Mouse (Mus musculus): Measurements from ENCODE around the gene Ovol1. TPM values are rescaled to one million over a fixed set of nuclear protein-coding genes. Genes with fewer than 3 reads are reported as not detected.

Ovol1 gene
- total and polyA plus RNA-seq, 3 experiments = not detected

DNA sequence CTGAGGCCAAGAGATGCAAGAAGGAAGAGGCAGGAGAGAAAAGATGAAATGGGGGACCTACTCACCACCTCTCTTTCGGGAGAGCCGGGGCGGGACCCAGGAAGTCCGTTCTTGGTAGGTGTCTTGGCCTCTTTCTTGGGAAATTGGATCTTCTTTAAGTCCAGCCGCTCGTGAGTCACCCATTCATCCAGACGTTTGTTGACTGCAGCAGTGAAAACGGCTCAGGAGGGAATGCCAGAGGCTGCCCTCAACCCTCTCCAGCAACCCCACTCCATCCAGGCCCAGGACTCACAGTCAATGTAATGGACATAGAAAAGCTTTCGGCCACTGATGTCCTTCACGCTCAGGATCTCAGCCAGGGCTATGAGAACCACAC is 48.7 kb upstream of the Ovol1 start:
- H3K4me1 ChIP-seq (ENCODE audit: control insufficient read depth in 1 of 2, insufficient read depth in 2 of 2) = peaks cover 10 to 23% of the 10 kb centered on the region in 2 experiments
- H3K27ac ChIP-seq (ENCODE audit: insufficient read depth, low read depth) = no peak overlapping the region
- H3K27me3 ChIP-seq (replicated peaks) = no peaks in the 10 kb centered on the region
- H3K4me3 ChIP-seq (replicated peaks in 1 of 3; ENCODE audit: low read depth in 2 of 3, low read length in 2 of 3, poor library complexity in 1 of 3) = peak overlapping the region; percentile 71 to 77 (median 72)
- peak overlapping the region; percentile 80 for H3K9ac ChIP-seq (ENCODE audit: insufficient read depth, low read depth)
- dilution Hi-C loops (cut with MboI; ENCODE audit: extremely low pct_ligation_motif_present, extremely low pct_unique_long_range_greater_than_20kb, low sequenced_read_pairs) (no loop called here), in situ Hi-C loops (cut with MboI; ENCODE audit: low pct_ligation_motif_present, low pct_unique_long_range_greater_than_20kb, low sequenced_read_pairs) (no loop called here)
- 0 out of 2 replicates have a peak, but pooled peaks cover 2% of the 10 kb centered on the region for H3K79me2 ChIP-seq (replicated peaks; ENCODE audit: control insufficient read depth, extremely low read depth, insufficient read depth, poor library complexity, severe bottlenecking)
- peaks cover 43 to 49% of the 10 kb centered on the region in 2 experiments for H3K36me3 ChIP-seq (replicated peaks in 1 of 2; ENCODE audit: control insufficient read depth in 1 of 2, insufficient read depth in 1 of 2, low read length in 1 of 2)
- DNase-seq (ENCODE audit: extremely low read depth) = no peak
- no peaks in the 10 kb centered on the region for H3K9me3 ChIP-seq (replicated peaks; ENCODE audit: low read length)
- H3K4me2 ChIP-seq (ENCODE audit: insufficient read depth, low read depth, poor library complexity, severe bottlenecking) = peak overlapping the region; percentile 39
- no peak for TF ChIP-seq POLR2A (IDR thresholded peaks at IDR 0.05; ENCODE audit: low read depth, low read length)

DNA sequence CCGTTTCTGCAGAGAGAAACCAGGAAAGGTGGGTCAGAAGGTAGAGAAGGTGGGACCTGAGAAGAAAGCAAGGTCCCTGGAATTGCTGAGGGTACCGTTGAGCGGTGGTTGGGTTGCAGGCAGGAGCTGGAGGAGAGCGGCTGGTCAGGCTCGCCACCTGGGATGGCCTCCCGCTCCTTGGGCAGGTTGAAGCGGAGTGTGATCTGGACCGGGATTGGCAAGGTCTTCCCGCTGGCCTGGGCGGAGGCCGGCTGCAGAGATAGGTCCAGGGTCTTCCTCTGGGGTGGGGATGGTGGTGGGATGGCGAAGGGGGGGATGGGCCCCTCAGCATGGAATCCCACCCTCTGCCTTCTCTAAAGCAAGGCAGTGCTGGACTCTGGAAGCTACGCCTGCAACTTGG is 48.3 kb upstream of the Ovol1 start:
- H3K79me2 ChIP-seq (replicated peaks; ENCODE audit: control insufficient read depth, extremely low read depth, insufficient read depth, poor library complexity, severe bottlenecking) = peaks cover 2% of the 10 kb centered on the region; the same call in 1 of the 2 replicates
- no peaks in the 10 kb centered on the region for H3K27me3 ChIP-seq (replicated peaks)
- in situ Hi-C loops (cut with MboI; ENCODE audit: low pct_ligation_motif_present, low pct_unique_long_range_greater_than_20kb, low sequenced_read_pairs) = no loop called here
- H3K36me3 ChIP-seq (replicated peaks in 1 of 2; ENCODE audit: control insufficient read depth in 1 of 2, insufficient read depth in 1 of 2, low read length in 1 of 2) = peaks cover 48 to 54% of the 10 kb centered on the region in 2 experiments
- peaks cover 10 to 27% of the 10 kb centered on the region in 2 experiments for H3K4me1 ChIP-seq (ENCODE audit: control insufficient read depth in 1 of 2, insufficient read depth in 2 of 2)
- no peaks in the 10 kb centered on the region for H3K9me3 ChIP-seq (replicated peaks; ENCODE audit: low read length)
- dilution Hi-C loops (cut with MboI; ENCODE audit: extremely low pct_ligation_motif_present, extremely low pct_unique_long_range_greater_than_20kb, low sequenced_read_pairs) = no loop called here
- H3K4me3 ChIP-seq (replicated peaks in 1 of 3; ENCODE audit: low read depth in 2 of 3, low read length in 2 of 3, poor library complexity in 1 of 3) = peak overlapping the region in 1 of 3 experiments; percentile 71
- no peak for DNase-seq (ENCODE audit: extremely low read depth)
- H3K9ac ChIP-seq (ENCODE audit: insufficient read depth, low read depth) = peak overlapping the region; percentile 80; the same call in 1 of the 2 replicates
- peak overlapping the region; percentile 39 for H3K4me2 ChIP-seq (ENCODE audit: insufficient read depth, low read depth, poor library complexity, severe bottlenecking)
- no peak for TF ChIP-seq JUN (IDR thresholded peaks at IDR 0.05; ENCODE audit: insufficient read depth, low read depth, low read length)
- no peak for TF ChIP-seq CHD2 (IDR thresholded peaks at IDR 0.05; ENCODE audit: low read length)
- no peak for TF ChIP-seq TBP (conservative IDR thresholded peaks at IDR 0.05; ENCODE audit: low read depth, low read length)
- no peak for TF ChIP-seq USF1 (IDR thresholded peaks at IDR 0.05; ENCODE audit: low read depth, low read length)
- no peak for TF ChIP-seq PAX5 (IDR thresholded peaks at IDR 0.05; ENCODE audit: low read length)
- no peak for TF ChIP-seq BHLHE40 (IDR thresholded peaks at IDR 0.05; ENCODE audit: low read depth, low read length)
- no peak for TF ChIP-seq MEF2A (IDR thresholded peaks at IDR 0.05; ENCODE audit: borderline replicate concordance, low read depth, low read length)
- no peak for TF ChIP-seq NRF1 (IDR thresholded peaks at IDR 0.05; ENCODE audit: low read depth, low read length)
- TF ChIP-seq TCF12 (IDR thresholded peaks at IDR 0.05; ENCODE audit: low read depth, low read length) = no peak
- no peak for TF ChIP-seq ZKSCAN1 (IDR thresholded peaks at IDR 0.05; ENCODE audit: borderline replicate concordance, low read depth, low read length)
- no peak for TF ChIP-seq MXI1 (IDR thresholded peaks at IDR 0.05; ENCODE audit: low read depth, low read length)
- H3K27ac ChIP-seq (ENCODE audit: insufficient read depth, low read depth) = no peak overlapping the region

- dilution Hi-C loops (cut with MboI; ENCODE audit: extremely low pct_ligation_motif_present, extremely low pct_unique_long_range_greater_than_20kb, low sequenced_read_pairs) = no loop called here
- Histone ChIP-seq H3K36me3 (replicated peaks in 1 of 2; ENCODE audit: control insufficient read depth in 1 of 2, insufficient read depth in 1 of 2, low read length in 1 of 2) (peaks cover 55 to 62% of the 10 kb centered on the region in 2 experiments), H3K4me1 (ENCODE audit: control insufficient read depth in 1 of 2, insufficient read depth in 2 of 2) (peaks cover 14 to 36% of the 10 kb centered on the region in 2 experiments)
Measured at GRCm38 (mm10) chr19:5607705-5608410, 47.4 kb upstream of the Ovol1 start.

More at GRCm38 (mm10) chr19:5607705-5608410, 47.4 kb upstream of the Ovol1 start:
- Histone ChIP-seq H3K4me2 (ENCODE audit: insufficient read depth, low read depth, poor library complexity, severe bottlenecking) (no peak overlapping the region), H3K79me2 (replicated peaks; ENCODE audit: control insufficient read depth, extremely low read depth, insufficient read depth, poor library complexity, severe bottlenecking) (peaks cover 4% of the 10 kb centered on the region; the same call in 1 of the 2 replicates), H3K27me3 (replicated peaks) (no peaks in the 10 kb centered on the region), H3K9me3 (replicated peaks; ENCODE audit: low read length) (no peaks in the 10 kb centered on the region), H3K4me3 (replicated peaks in 1 of 3; ENCODE audit: low read depth in 2 of 3, low read length in 2 of 3, poor library complexity in 1 of 3) (no peak overlapping the region), H3K9ac (ENCODE audit: insufficient read depth, low read depth) (no peak overlapping the region), H3K27ac (ENCODE audit: insufficient read depth, low read depth) (no peak overlapping the region)
- no peak for DNase-seq (ENCODE audit: extremely low read depth)
- no peak for TF ChIP-seq CTCF (conservative IDR thresholded peaks at IDR 0.05 in 1 of 2, IDR thresholded peaks at IDR 0.05 in 1 of 2; ENCODE audit: low read depth in 2 of 2, low read length in 2 of 2)
- no peak for TF ChIP-seq ELF1 (IDR thresholded peaks at IDR 0.05; ENCODE audit: low read depth, low read length)
- no peak for TF ChIP-seq MYC (IDR thresholded peaks at IDR 0.05; ENCODE audit: low read depth, low read length)
- no peak for TF ChIP-seq ZNF384 (IDR thresholded peaks at IDR 0.05; ENCODE audit: low read depth, low read length)
- TF ChIP-seq TBP (conservative IDR thresholded peaks at IDR 0.05; ENCODE audit: low read depth, low read length) = no peak
- no peak for TF ChIP-seq RCOR1 (conservative IDR thresholded peaks at IDR 0.05; ENCODE audit: low read depth, low read length)
- TF ChIP-seq GABPA (IDR thresholded peaks at IDR 0.05; ENCODE audit: insufficient replicate concordance, low read depth, low read length) = no peak
- no peak for TF ChIP-seq USF2 (conservative IDR thresholded peaks at IDR 0.05; ENCODE audit: low read depth, low read length)
- TF ChIP-seq MEF2A (IDR thresholded peaks at IDR 0.05; ENCODE audit: borderline replicate concordance, low read depth, low read length) = no peak
- TF ChIP-seq KAT2A (IDR thresholded peaks at IDR 0.05; ENCODE audit: insufficient replicate concordance, low read length) = no peak
- no peak for TF ChIP-seq ZKSCAN1 (IDR thresholded peaks at IDR 0.05; ENCODE audit: borderline replicate concordance, low read depth, low read length)
- no peak for TF ChIP-seq CHD1 (IDR thresholded peaks at IDR 0.05; ENCODE audit: low read depth, low read length)
- TF ChIP-seq ETS1 (conservative IDR thresholded peaks at IDR 0.05; ENCODE audit: low read depth, low read length) = no peak
- TF ChIP-seq POLR2AphosphoS2 (IDR thresholded peaks at IDR 0.05; ENCODE audit: low read depth, low read length) = no peak
- no peak for TF ChIP-seq ZMIZ1 (IDR thresholded peaks at IDR 0.05; ENCODE audit: low read depth, low read length)
- in situ Hi-C loops (cut with MboI; ENCODE audit: low pct_ligation_motif_present, low pct_unique_long_range_greater_than_20kb, low sequenced_read_pairs) = no loop called here
